Mouse (Mus musculus) layer of hippocampus, postnatal 25 days (tissue): ENCODE measurements around the gene Trpm2. TPM values are rescaled to one million over a fixed set of nuclear protein-coding genes. Genes with fewer than 3 reads are reported as not detected.

Source experiments
- total RNA-seq, 2 experiments: library from RNA; stranded (reverse); gene quantifications; 2 replicates each; pipeline ENCODE4 v1.2.3; 2021

The Trpm2 gene
- total RNA-seq, 2 experiments from 2014 or later, result 33.2 to 40.4 TPM

Other genes with a start within 250 kb of the Trpm2 start
- gene Krtap12-1, start 250.0 kb downstream of the Trpm2 start, total RNA-seq, result not detected
- gene Gm10100, start 244.1 kb downstream of the Trpm2 start, total RNA-seq, result not detected
- gene Gm18596, start 227.9 kb downstream of the Trpm2 start, total RNA-seq, result not detected
- gene Gm9736, start 219.2 kb downstream of the Trpm2 start, total RNA-seq, result not detected
- not detected for gene Gm3233, start 210.9 kb downstream of the Trpm2 start, total RNA-seq
- gene Gm3238, start 199.2 kb downstream of the Trpm2 start, total RNA-seq, result not detected
- not detected for gene Gm7138, start 193.6 kb downstream of the Trpm2 start, total RNA-seq
- gene Gm3250, start 188.0 kb downstream of the Trpm2 start, total RNA-seq, result not detected
- gene Gm7137, start 182.4 kb downstream of the Trpm2 start, total RNA-seq, result not detected
- gene Gm9639, start 175.5 kb downstream of the Trpm2 start, total RNA-seq, result not detected
- gene Gm19668, start 171.4 kb downstream of the Trpm2 start, total RNA-seq, result not detected
- gene Gm9507, start 158.7 kb downstream of the Trpm2 start, total RNA-seq, result not detected
- not detected for gene Gm2696, start 155.9 kb downstream of the Trpm2 start, total RNA-seq
- gene Krtap10-4, start 143.5 kb downstream of the Trpm2 start, total RNA-seq, result not detected
- gene Krtap10-10, start 134.6 kb downstream of the Trpm2 start, total RNA-seq, result not detected
- gene Gm36176, start 123.8 kb downstream of the Trpm2 start, total RNA-seq, result not detected
- not detected for gene Gm10318, start 117.7 kb downstream of the Trpm2 start, total RNA-seq
- gene Gm3285, start 108.6 kb downstream of the Trpm2 start, total RNA-seq, result not detected
- gene Lrrc3, start 68.0 kb downstream of the Trpm2 start, total RNA-seq, result 1 to 10 TPM; 5.0 to 5.2 TPM
- 10 to 100 TPM; 31.3 to 39.8 TPM for gene 1810043G02Rik, start 8.0 kb upstream of the Trpm2 start, total RNA-seq
- gene Pfkl, start 39.5 kb upstream of the Trpm2 start, total RNA-seq, result 100 to 1,000 TPM; 205 to 206 TPM
- gene Dnmt3l, start 71.4 kb upstream of the Trpm2 start, total RNA-seq, result under 1 TPM in 1 of 2 experiments, not detected in 1; 0.22 TPM
- under 1 TPM; 0.16 to 0.27 TPM for gene Aire, start 73.0 kb upstream of the Trpm2 start, total RNA-seq
- 1 to 10 TPM; 5.4 to 8.8 TPM for gene Icosl, start 98.7 kb upstream of the Trpm2 start, total RNA-seq
- 100 to 1,000 TPM; 117 to 139 TPM for gene D10Jhu81e, start 199.2 kb upstream of the Trpm2 start, total RNA-seq
- 10 to 100 TPM; 19.3 to 19.8 TPM for gene Pwp2, start 214.6 kb upstream of the Trpm2 start, total RNA-seq